Mouse (Mus musculus): Measurements from ENCODE around the gene Crlf3.
"Not testable (repeated sequence)": the region's sequence is repeated elsewhere in the genome, so short reads cannot be mapped to it uniquely, and the experiment has no call there.

Crlf3 gene

DNA sequence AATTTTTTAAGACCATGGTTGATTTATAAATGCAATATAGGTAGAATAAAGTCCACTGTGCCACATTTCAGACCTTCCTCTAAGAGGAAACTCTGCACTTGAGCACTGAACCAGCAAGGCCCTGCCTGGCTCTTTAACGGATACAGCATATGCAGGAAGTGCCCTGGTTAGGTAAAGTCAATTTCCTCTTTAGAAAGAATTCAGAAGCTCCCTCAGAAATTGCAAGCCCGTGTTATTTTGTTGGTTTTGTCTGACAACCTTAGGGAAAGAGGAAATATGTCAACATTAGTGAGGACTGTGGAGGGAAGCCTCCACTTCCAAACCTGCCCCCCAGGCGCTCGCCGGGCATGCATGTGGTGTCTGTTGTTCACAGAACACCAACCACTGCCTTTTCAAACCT is 13.2 kb downstream of the Crlf3 start:
- no peak for DNase-seq (ENCODE audit: extremely low spot score)

GRCm38 (mm10) chr11:80066373-80066772 is 14.4 kb downstream of the Crlf3 start:
- not testable (repeated sequence) for DNase-seq (ENCODE audit: extremely low spot score)

- DNase-seq (ENCODE audit: extremely low spot score) = no peak
Observed at GRCm38 (mm10) chr11:80062159-80062558, 18.6 kb downstream of the Crlf3 start.

GRCm38 (mm10) chr11:80056141-80056540 is 24.6 kb downstream of the Crlf3 start:
- no peak for DNase-seq (ENCODE audit: extremely low spot score)

DNA sequence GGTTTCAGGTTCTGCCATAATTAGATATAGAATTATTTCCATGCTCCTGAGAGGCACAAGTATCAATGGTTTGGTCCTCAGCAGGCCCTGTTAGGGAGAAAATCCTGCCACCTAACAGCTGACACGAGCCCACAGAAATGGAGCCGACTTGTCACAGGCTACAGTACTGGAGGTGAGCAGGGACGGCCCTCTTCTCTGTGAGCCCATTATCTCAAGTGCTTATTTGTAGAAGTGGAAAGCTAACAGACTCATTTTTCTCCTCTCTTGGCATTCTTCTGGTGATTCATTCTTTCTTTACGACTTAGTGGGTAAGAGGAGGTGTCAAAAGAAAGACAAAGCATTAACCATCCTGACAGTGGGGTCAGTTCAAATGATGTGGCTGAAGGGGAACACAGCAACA is 26.1 kb downstream of the Crlf3 start:
- DNase-seq (ENCODE audit: extremely low spot score) = no peak

GRCm38 (mm10) chr11:80053171-80053570 is 27.6 kb downstream of the Crlf3 start:
- DNase-seq (ENCODE audit: extremely low spot score) = no peak

GRCm38 (mm10) chr11:80052456-80052855 is 28.3 kb downstream of the Crlf3 start:
- no peak for DNase-seq (ENCODE audit: extremely low spot score)

GRCm38 (mm10) chr11:80050088-80050487 is 30.7 kb downstream of the Crlf3 start:
- no peak for DNase-seq (ENCODE audit: extremely low spot score)

GRCm38 (mm10) chr11:80046856-80047255 is 33.9 kb downstream of the Crlf3 start:
- no peak for DNase-seq (ENCODE audit: extremely low spot score)

DNA sequence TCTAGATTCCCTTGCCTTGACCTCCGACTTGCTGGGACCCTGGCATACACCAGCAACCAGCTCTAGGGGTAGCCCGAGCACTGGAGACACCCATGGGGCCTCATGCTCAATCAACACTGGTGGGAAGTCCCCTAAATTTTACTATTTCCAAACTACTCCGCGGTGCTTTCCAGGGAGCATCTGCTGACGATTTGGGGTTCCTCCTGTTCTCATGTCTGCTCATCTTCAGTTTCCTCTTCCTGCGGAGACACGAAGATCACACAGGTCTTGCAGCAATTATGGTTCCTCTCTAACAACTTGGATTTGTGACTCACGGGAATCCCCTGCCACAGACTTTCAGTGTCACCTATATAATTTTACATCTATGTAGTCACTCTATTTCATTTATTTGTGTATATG is 37.4 kb downstream of the Crlf3 start:
- DNase-seq (ENCODE audit: extremely low spot score) = no peak

DNA sequence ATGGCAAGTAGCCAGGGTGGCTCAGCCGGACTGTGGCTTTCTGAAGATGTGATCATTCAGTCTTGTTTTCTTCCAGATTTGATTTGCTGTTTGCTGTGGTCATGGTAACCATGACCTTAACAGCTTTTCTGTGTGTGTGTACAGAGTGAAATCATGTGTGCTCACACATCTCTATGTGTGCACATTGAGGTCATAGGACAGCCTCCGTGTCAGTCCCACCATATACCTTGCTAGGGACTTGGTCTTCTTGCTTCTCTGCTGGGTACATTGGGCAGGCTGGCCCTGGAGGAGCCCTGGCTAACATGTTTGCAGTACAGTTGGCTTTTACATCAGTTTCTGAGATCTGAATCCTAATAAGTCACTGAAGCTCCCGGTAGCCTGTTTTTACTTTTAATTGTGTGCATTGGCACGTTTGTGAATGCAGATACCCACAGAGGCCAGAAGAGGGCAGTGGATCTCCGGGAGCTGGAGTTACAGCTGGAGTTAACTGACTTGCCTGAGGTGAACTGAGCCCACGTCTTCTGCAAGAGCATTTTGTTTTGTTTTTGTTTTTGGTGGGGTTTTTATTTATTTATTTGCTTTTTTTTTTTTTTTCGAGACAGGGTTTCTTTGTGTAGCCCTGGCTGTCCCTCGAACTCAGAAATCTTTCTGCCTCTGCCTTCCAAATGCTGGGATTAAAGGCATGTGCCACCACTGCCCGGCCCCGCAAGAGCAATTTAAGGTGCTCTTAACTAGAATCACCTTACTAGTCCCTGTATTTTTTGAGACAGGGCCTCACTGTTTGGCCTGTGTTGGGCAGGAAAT is 38.0 kb downstream of the Crlf3 start:
- DNase-seq (ENCODE audit: extremely low spot score) = peak; percentile 25

DNA sequence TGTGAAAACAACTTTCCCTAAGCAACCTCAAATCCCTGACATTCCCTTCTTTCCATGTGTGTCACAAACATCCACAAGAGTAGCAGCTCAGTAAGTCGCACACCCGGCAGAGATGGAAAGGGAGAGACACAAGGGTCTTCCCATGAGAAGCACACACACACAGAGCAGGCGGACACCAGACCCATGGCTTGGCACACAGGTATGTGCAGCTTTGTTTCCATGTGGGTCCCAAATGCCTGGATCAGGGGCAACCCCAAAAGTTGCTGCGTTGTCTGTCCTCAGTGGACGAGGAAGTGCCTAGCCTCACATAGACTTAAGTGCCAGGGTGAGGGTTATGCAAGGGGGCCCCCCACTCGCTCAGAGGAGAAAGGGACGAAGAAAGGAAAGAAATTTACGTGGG is 43.3 kb downstream of the Crlf3 start:
- no peak for DNase-seq (ENCODE audit: extremely low spot score)

DNA sequence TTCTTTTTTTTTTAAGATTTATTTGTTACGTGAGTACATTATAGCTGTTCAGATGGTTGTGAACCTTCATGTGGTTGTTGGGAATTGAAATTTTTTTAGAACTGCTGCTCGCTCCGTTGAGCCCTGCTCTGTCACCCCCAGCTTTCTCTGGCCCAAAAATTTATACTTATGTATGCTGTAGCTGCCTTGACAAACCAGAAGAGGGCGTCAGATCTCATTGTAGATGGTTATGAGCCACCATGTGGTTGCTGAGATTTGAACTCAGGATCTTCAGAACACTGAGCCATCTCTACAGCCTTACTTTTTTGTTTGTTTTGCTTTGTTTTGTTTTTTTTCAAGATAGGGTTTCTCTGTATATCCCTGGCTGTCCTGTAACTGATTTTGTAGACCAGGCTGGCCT is 59.5 kb downstream of the Crlf3 start:
- DNase-seq (ENCODE audit: extremely low spot score) = no peak

DNA sequence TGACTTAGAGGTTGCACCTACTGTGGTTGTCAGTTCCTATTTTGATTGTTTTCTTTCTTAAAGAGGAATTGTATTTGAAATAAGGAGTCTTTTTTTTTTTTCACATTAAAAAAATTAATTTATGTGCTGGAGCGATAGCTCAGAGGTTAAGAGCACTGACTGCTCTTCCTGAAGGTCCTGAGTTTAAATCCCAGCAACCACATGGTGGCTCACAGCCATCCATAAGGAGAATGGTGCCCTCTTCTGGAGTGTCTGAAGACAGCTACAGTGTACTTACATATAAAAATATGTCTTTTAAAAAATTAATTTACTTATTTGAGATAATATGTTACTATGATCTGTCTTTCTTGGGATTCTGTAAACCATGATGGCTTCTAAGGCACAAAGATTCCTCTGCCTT is 61.0 kb downstream of the Crlf3 start:
- no peak for DNase-seq (ENCODE audit: extremely low spot score)

DNA sequence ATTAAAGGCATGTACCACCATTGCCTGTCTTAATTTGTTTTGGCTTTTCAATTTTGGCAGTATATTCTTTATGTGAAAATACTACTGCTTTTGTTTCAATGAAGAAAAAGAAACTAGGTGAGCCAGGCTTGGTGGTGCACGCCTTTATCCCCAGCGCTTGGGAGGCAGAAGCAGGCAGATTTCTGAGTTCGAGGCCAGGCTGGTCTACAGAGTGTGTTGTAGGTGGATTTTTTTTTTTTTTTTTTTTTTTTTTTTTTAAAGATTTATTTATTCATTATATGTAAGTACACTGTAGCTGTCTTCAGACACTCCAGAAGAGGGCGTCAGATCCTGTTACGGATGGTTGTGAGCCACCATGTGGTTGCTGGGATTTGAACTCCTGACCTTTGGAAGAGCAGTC is 64.3 kb downstream of the Crlf3 start:
- DNase-seq (ENCODE audit: extremely low spot score) = not testable (repeated sequence)
